Mouse (Mus musculus) inflammation-experienced regulatory T-cells, adult 6 months (primary cell): ENCODE measurements around the gene Man1a. TPM values are rescaled to one million over a fixed set of nuclear protein-coding genes. Genes with fewer than 3 reads are reported as not detected.

Experiments used
- ATAC-seq: one replicate; pipeline ENCODE4 v1.8.0; 2017
- polyA plus RNA-seq, 3 experiments: library from polyadenylated mRNA; unstranded; fragments of 100-300 nt; shearing (Covaris generic); gene quantifications; one replicate each; pipeline ENCODE4 v1.2.1; 2017

Man1a gene
- 10 to 100 TPM; 14.5 to 22.2 (median 20.0) TPM for polyA plus RNA-seq

DNA sequence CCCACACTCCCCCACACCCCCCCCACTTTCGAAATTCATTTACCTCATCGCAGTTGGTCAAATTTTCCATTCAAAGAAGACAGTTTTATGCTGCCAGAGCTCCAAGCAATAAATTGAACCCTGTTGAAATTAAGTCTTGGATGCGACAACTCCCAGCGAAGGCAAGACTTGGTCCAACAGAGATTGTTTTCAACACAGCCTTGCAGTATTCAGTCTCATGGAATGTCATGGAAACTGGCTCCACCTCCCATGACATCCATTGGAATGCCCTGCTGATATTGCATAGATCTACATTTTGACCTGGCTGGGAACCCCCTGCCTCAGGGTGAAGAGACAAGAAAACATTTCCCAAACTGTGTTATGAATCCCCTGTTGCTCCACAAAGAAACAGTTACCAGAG, at the start of gene Man1a:
Gene Man1a (minus strand): TSS at position 190 of the 400 bp plus-strand sequence.
- ATAC-seq = no peak

DNA sequence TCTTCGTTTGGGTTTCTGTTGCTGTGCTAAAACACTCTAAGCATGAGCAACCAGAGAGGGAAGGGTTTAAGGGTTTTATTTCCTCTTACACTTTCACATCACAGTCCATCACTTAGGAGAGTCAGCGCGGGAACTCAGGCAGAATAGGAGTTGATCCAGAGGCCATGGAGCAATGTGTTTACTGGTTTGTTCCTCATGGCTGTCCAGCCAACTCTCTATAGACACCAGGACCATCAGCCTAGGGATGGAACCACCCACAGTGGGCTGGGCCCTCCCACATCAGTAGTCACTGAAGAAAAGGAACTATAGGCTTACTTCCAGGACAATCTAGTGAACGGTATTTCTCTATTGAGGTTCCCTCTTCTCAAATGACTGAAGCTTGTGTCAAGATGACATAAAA, 45.4 kb upstream of the Man1a start:
- ATAC-seq = no peak

DNA sequence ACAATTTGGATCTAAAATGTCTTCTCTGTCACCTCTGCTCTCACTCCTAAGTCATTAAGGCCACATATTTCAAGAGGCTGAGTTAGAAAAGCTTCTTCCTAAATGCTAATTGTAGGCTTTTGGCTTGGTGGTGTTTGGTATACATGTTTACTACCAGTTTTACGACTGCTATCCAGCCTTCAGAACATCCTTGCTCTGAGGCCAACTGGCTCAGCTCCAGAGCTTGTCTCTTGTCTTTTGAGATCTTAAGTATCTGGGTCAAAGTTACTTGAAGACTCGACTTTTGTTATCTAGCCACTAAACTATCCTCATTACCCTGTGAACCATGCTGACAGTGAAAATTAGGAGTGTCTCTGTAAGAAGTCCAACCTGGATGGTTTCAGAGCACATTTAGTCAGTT, 44.0 kb upstream of the Man1a start:
- no peak for ATAC-seq

DNA sequence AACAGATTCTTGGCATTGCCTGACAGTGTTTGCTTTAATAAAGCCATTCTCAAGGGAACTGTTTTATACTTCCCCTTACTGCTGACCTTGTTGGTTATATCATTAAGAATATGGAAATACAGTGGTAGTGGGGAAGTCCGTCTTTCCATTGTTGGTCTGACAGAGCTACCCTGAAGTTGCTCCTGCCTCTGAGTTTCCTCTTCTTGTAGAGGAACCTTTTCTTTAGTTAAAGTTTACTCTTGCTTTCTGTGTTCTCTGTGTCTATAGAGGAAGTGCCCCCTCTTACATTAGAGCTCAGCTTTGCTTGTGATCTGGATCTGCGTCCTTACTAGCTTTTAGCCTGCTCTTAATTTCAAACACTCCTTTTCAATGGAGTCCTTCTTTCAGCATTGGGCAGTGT, 42.9 kb upstream of the Man1a start:
- no peak for ATAC-seq

DNA sequence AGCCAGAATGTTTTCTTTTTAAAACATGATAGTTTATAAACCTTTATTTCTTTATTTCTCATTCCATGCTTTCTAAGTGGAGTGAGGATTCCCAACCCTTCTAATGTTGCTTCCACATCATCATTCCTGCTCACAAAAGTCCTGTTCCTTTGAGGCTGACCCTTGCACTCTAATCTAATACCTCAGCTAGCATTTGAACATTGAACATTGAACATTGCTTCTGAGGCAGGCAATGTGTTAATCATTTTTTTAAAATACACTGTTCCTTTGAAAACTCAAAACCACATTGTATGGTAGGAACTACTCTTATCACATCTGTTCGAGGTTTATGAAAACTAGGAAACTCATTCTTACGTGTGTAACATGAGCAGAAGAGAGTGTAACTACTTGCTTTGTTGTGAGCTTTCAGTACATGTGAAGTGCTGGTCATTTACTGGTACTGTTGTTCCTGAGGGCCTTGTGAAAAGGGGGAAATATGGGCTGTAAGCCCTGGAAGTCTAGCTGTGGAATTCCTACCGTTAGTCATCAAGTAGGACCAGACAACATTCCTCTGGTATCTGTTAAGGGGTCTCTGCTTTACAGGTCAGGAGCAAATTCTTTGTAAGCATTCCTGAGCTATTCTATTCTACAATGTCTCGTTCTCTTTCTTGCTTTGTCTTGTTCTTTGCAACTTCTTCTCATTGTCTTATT, 42.0 kb upstream of the Man1a start:
- no peak for ATAC-seq

DNA sequence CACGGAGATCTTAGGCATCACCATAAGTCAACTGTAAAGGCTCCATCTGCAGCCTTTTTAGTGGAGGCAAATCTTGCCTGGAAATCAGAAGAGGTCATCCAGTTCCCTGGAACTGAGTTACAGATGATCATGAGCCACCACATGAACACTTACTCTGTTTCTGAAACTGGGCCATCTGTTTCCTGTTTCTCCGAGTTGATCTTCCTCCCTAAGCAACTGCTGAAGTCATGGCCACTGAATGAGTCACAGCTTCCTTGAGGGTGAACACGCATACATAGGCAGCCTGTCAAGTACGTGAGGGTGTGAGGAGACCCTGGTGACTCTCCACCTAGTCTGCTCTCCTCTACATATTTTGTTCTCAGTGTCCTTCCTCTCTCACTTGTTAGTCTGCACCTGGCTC, 41.4 kb upstream of the Man1a start:
- peak; percentile 98 for ATAC-seq

DNA sequence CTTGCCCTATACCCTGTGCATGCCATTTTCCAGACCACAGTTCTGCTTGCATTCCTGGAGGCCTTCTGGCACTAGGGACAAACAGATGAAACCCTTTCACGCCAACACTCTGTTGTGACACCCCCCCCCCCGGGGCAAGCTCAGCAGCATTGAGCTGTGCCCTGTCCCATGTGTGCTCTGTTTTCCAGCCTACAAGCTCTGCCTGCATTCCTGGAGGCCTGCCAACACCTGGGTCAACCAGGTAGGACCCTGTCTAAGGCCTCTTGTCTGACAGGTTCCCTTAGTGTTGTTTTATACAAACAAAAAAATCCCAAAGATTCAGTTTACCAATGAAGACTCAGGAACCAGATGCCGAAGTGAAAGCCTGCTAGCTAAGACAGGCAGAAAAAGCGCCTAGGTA, 27.3 kb upstream of the Man1a start:
- no peak for ATAC-seq

DNA sequence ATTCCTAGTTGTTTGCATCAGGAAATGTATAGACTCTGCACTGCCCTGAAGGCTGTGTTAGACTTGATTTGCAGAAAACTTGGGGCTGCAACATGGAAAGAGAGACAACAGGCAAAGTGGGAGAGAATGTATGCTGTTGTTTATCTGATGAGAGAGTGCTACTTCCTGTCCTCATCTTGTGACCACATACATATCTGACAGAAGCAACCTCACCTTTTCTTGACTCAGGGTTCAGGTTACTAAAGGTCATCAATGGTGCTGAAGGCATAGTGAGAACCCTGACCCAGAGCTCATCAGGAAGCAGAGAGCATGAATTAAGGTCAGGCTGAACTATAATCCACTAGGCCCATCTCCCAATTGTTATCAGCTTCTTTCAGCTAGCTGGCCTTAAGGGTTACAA, 15.7 kb upstream of the Man1a start:
- peak; percentile 72 for ATAC-seq

DNA sequence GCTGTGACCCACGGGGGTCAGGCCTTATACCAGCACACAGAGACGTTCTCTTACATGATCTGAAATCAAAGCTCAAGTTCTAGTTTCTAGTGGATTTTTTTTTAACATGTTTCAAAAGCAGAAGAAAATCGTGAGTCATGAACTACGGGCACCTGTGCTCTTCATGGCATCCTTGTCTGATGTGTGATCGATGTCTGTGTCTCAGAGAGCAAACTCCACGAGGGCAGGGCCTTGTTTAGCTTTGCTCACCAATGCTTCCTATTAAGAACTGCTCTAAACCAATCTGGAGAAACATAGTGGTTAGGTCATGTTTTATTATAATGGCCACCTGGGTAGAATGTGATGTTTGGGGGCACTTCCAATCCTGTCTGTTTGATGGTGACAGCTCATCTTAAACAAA, 13.5 kb upstream of the Man1a start:
- no peak for ATAC-seq

DNA sequence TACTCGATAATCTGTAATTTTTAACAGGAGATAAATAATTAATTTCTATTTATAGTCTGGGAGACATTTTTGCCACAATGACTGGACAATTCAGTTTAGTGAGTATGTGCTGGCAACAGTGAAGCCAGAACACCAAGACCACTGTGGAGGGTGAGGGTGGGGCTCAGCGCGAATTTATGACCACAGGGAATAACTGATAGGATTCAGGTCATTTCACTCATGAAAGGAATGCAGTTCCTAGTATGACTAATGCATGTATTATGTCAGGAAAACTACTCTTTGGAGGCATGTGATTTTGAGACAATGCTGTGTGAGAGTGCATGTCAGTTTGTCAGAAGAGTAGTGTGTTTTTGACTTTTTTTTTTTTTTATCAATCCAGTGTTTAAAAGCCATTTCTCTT, 10.9 kb upstream of the Man1a start:
- no peak for ATAC-seq

DNA sequence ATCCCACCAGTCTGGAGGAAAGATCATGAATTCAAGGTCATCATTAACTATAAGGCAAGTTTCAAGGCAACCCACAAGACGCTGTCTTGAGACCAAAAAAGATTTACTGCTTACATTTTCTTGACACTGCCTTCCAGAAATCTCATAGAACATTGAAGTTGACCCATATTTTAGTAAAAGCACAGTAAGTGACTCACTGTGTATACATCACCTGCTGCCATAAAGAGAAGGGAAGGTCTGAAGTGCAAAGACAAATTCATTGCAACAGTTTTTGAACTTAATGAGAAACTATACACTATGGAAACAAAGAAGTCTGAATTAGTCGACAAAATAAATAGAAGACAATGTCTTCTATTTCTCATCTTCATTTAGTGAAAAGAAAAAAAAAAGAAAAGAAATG, 8.7 kb upstream of the Man1a start:
- no peak for ATAC-seq

DNA sequence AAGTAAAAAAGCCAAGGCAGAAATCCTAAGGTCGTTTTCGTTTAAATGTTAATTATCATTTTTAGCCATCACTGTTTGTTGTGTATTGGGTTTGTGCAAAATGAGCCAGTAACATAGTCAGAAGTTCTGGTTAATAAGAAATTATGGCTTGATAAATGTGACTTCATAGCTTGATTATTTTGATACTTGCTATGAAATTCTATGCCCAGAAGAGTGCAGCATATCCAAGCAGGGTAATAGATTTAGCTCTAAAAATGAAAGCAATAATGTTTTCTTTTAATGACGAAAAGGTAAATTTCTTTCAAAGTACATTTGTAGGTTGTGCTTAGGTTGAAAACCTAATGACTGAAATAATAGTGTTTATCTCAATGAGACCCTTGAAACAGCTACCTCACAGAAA, 596 bp upstream of the Man1a start:
- ATAC-seq = no peak

DNA sequence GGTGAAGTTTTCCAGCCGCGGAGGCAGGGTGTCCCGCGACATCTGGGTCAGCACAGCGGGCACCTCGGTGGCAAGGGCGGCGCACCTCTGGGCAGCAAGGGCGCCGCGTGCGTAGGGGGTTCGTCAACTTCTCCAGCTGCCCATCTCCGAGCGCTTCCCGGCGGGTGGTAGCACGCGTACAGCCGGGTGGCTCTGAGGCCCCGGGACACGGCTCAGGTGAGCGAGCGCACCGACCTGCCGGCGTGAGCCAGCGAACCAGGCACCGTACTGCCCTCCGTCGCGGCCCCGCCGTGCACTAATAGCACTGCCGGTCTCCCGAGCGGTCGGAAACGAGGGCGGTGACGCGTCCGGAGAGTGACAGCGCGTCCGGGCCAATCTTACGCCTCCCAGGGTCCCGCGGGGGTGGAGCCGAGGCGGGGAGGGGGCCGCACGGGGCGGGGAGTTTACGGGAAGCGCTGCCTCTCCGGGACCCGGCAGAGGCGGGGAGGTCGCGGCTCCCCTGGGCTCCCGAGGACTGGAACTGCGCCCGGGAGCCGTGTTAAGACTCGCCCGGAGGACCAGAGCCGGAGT, 883 bp downstream of the Man1a start:
- peak; percentile 78 for ATAC-seq

DNA sequence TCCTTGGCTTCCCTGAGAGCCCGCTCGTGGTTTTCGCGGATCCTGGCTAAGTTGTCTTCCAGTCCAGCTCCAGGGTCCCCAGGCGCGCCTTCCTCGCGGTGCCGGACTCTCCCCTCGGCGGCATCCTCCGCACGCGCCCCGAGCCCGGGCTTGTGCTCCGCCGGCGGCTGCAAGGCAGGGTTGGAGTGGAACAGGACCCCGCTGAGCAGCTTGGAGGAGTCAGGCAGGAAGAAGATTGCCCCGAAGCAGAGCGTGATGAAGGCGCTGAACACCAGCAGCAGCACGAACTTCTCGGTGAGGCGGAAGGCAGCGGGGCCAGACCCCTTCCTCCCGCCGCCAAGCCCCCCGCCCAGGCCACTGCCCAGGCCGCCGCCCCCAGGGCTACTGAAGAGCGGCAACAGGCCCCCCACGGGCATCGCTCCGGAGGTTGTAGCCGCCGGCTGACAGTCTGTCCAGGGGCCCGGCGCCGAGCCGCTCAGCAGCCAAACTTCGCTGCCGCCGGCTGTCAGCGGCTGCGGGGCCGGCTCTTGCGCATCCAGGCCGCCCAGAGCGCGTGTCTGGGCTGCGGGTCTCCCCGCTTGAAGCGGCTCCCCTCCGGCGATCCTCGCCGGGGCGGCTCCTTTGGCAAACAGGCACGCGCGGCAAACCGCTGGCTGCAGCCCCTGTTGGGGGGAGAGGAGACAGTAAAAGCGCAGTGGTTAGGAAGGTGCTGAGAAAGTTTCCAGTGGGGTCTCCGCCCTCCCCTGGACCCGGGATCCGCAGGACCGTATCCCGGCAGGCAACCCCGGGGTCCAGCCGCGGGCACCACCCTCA, 1.6 kb downstream of the Man1a start:
- peak; percentile 5 for ATAC-seq

DNA sequence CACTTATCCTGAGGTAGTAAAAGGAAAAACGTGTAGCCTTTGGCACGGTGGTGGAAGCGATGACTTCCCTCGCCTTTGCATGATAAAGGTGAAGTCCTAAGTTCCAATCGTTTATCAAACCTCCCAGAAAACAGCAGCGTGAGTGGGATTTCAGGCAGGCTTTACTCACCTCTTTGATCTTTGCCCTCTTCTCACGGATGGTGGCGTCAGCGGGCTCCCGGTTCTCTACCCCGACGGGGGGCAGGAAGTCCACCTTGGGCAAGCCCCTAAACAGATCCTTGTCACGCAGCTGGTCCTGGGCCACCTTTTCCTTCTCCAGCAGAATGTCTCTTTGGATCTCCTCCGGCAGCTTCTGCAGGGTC, 2.2 kb downstream of the Man1a start:
- peak; percentile 36 for ATAC-seq

DNA sequence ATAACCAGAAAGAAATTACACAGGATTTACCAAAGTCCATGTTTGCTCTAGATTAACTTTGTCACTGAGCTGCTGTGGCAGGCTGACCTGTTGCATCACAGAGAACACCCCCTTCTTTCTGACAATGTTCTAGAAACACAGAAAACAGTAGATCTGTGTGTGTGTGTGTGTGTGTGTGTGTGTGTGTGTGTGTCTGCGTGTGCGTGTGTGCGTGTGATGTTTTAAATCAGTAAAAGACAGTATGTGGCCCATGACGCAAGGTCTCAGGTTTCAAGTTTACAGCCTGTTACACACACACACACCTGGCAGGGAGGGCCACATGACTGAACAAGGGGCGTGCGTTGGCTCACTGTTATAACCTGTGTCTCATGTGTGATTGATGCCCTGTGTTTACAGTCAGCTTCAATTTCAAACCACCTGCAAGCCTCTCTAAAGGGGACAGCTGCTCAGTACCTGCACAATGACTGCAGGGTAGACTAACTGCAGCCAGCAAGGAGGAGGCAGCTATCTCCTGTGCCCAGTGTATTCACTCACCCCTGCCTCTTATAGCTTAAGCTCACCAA, 2.7 kb downstream of the Man1a start:
- peak; percentile 10 for ATAC-seq

DNA sequence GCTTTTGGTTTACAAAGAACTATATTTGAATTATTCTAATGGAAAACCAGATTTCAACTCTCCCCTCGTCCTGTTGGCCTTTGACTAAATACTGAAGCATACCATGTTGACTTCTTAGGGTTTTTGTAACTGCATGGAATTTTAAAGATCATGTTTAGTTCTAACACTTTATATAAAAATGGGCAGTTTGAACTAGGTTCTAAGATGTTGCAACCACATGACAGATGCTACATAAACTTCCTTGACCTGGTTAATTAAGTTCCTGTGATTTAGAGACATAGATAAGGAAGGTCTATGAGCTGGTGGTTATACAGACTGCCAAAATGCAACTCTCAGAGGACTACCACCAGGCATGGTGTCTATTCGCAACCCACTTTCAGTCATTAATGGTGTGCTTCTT, 4.1 kb downstream of the Man1a start:
- ATAC-seq = no peak

DNA sequence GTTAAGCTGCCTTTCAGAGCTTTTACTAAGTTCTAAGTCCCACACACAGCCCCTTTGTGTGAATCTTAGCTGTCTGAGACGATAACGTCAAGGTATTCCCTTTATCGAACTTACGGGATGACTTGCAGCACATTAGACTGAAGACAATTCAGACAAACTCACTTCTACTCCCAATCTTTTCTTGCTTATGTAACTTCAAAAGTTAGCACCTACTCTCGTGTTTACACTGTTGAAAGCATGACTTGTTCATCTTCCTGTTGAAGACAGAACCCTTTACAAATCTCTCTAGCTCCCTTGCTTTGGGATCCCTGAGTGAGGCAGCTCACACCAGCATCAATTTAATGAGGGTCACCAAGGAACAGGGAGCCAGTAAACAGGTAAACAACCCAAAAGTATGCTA, 5.9 kb downstream of the Man1a start:
- no peak for ATAC-seq

DNA sequence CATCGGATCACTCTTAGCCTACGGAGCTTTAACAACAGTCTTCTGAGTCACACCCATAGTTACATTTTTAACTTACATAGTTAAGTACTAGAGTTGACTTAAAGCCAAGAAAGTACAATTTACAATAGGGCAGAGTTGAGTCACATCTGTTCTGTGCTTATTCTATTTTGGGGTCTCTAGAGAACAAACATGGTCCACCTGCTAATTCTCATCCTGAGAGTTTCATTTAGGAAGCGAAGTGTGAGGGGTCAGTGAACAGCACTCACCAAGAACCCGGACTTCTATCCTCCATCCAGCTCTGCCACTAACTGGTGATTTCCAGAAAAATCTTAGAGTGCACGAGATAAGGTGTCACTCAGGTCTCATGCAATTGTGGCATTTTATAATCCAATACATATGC, 7.0 kb downstream of the Man1a start:
- no peak for ATAC-seq

DNA sequence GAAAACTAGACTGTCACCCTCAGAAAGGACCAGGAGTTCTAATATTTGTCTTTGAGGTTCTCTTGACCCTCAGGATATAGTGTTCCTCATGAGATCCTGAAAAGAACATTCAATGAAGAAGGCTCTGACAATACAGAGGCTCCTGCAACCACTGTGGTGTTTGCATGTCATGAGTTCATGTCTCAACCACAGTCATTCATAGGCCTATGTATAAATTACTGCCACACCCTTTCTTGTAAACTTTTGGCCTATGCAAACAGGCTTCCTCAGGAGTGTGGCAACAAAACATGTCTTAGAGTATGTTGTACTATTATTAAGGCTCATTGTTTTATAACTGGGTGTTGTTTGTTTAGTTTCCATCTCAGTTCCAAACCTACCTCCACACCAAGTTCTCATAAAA, 9.7 kb downstream of the Man1a start:
- no peak for ATAC-seq

DNA sequence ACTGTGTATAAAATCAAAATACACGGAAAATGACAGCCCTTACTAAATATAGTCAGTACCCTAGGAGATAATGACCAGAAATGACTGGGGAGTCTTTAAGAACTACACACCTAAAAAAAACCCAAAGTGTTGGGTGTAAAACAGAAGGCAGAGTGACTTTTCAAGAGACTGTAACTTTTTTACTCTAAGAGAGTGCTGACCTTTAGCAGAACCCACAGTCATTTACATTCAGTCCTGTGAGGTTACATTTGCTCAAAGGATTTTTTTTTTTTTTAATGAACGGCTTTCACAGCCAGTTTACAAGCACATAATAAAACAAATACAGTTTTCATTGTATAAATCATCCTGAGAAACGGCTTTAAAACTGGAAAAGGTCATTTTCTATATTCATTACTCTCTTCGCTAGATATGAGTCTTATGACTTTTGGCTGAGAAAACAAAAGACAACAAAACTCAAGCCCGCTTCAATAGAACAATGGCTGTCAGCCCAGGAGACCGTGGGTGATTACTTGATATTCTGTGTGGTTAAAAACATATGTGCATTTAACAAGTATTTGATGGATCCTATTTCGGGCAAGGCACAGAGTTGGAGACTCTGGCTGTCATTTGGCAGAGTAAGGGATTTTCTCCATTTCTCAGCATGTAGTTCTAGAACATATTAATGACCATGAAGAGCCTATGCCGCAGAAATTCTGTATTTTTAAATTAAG, 12.7 kb downstream of the Man1a start:
- ATAC-seq = peak; percentile 42

DNA sequence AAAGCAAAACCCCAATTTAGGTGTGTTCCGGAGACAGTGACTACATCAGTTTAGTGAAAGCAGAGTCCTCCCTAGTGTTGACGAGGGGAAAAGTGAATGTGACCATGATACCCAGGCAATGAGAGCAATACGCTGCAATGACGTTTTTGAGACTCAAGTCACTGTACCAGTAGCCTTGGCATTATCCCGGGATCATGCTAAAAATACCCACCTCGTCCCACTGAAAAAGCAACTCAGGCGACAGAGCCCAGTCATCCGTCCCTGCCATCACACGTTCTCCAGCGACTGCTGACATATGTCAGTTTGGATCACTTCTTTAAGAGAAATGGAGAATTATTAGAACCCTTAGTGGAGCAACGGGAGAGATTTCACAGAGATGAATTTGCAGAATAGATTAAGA, 13.6 kb downstream of the Man1a start:
- ATAC-seq = no peak

DNA sequence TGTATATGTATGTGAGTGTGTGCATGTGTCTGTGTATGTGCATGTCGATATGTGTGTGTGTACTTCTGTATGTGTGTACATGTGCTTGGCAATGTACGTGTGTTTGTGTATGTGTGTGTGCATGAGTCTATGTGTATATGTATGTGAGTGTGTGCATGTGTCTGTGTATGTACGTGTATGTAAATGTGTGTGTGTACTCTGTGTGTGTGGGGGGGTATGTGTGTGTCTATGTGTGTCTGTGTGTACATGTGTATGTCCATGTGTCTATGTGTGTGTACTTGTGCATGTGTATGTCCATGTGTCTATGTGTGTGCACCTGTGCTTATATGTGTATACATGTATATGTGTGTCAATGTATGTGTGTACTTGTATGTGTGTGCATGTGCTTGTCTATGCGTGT, 15.2 kb downstream of the Man1a start:
- ATAC-seq = no peak
